Mouse (Mus musculus): ENCODE results near the gene Iqschfp.

Gene Iqschfp

GRCm38 (mm10) chr3:67892026-67892705 is at the start of gene Iqschfp, which contains the start of gene Iqcj:
Gene Iqschfp, plus strand, starts transcription at chr3:67892232.
Gene Iqcj, plus strand, starts transcription at chr3:67892220.
- no peak for DNase-seq (ENCODE audit: extremely low read depth, low read depth)

GRCm38 (mm10) chr3:67852397-67852796 is 39.6 kb upstream of the Iqschfp start:
- no peak for DNase-seq (ENCODE audit: extremely low read depth, low read depth)

GRCm38 (mm10) chr3:67861524-67861923 is 30.5 kb upstream of the Iqschfp start:
- no peak for DNase-seq (ENCODE audit: extremely low read depth, low read depth)

GRCm38 (mm10) chr3:67867420-67868065 is 24.5 kb upstream of the Iqschfp start:
- DNase-seq (ENCODE audit: extremely low read depth, low read depth): no peak

GRCm38 (mm10) chr3:67869424-67869823 is 22.6 kb upstream of the Iqschfp start:
- DNase-seq (ENCODE audit: extremely low read depth, low read depth): no peak

GRCm38 (mm10) chr3:67877253-67877652 is 14.8 kb upstream of the Iqschfp start:
- no peak for DNase-seq (ENCODE audit: extremely low read depth, low read depth)

GRCm38 (mm10) chr3:67884335-67884734 is 7.7 kb upstream of the Iqschfp start:
- DNase-seq (ENCODE audit: extremely low read depth, low read depth): no peak

GRCm38 (mm10) chr3:67886176-67886575 is 5.9 kb upstream of the Iqschfp start:
- no peak for DNase-seq (ENCODE audit: extremely low read depth, low read depth)

GRCm38 (mm10) chr3:67887251-67887650 is 4.8 kb upstream of the Iqschfp start:
- DNase-seq (ENCODE audit: extremely low read depth, low read depth): no peak

GRCm38 (mm10) chr3:67892768-67893167 is 736 bp downstream of the Iqschfp start:
- DNase-seq (ENCODE audit: extremely low read depth, low read depth): no peak

GRCm38 (mm10) chr3:67902517-67902916 is 10.5 kb downstream of the Iqschfp start:
- no peak for DNase-seq (ENCODE audit: extremely low read depth, low read depth)

GRCm38 (mm10) chr3:67908586-67908985 is 16.6 kb downstream of the Iqschfp start:
- no peak for DNase-seq (ENCODE audit: extremely low read depth, low read depth)

GRCm38 (mm10) chr3:67918098-67918497 is 26.1 kb downstream of the Iqschfp start:
- DNase-seq (ENCODE audit: extremely low read depth, low read depth): no peak

GRCm38 (mm10) chr3:67918634-67919259 is 26.7 kb downstream of the Iqschfp start:
- no peak for DNase-seq (ENCODE audit: extremely low read depth, low read depth)

- no peak for DNase-seq (ENCODE audit: extremely low read depth, low read depth)
These were observed 31.1 kb downstream of the Iqschfp start for GRCm38 (mm10) chr3:67923095-67923494.

GRCm38 (mm10) chr3:67925453-67925852 is 33.4 kb downstream of the Iqschfp start:
- no peak for DNase-seq (ENCODE audit: extremely low read depth, low read depth)

- no peak for DNase-seq (ENCODE audit: extremely low read depth, low read depth)
These were observed 38.5 kb downstream of the Iqschfp start for GRCm38 (mm10) chr3:67930424-67931133.

GRCm38 (mm10) chr3:67931181-67931580 is 39.1 kb downstream of the Iqschfp start:
- no peak for DNase-seq (ENCODE audit: extremely low read depth, low read depth)

- DNase-seq (ENCODE audit: extremely low read depth, low read depth): no peak
These were observed 39.9 kb downstream of the Iqschfp start for GRCm38 (mm10) chr3:67931914-67932313.

GRCm38 (mm10) chr3:67935829-67936228 is 43.8 kb downstream of the Iqschfp start:
- DNase-seq (ENCODE audit: extremely low read depth, low read depth): no peak

GRCm38 (mm10) chr3:67947000-67947399 is 55.0 kb downstream of the Iqschfp start:
- no peak for DNase-seq (ENCODE audit: extremely low read depth, low read depth)

GRCm38 (mm10) chr3:67952517-67952940 is 60.5 kb downstream of the Iqschfp start:
- DNase-seq (ENCODE audit: extremely low read depth, low read depth): no peak

Data from MEL-GATA-1-ER (cell line).